Mouse (Mus musculus) heart, postnatal 0 days (tissue): ENCODE data around the gene Mrpl33.

ENCODE experiments used
- CTCF ChIP-seq: IDR thresholded peaks from 2 replicates; pipeline ENCODE4 v1.5.1; 2016; ENCODE audit warnings: antibody characterized with exemption, control low read depth, low read depth
- EP300 ChIP-seq: IDR thresholded peaks from 2 replicates; pipeline ENCODE4 v1.6.1; 2016; ENCODE audit warnings: antibody characterized with exemption, low read depth

- TF ChIP-seq CTCF (no peak), EP300 (no peak)
Observed at GRCm38 (mm10) chr5:31603766-31604165, 7.0 kb downstream of the Mrpl33 start.
